Mouse (Mus musculus): ENCODE measurements around the gene Psg25. TPM values are rescaled to one million over a fixed set of nuclear protein-coding genes. Genes with fewer than 3 reads are reported as not detected.

Psg25 gene
- polyA plus RNA-seq, 1 experiment from 2014 or later = not detected

- H3K36me3 ChIP-seq (ENCODE audit: control insufficient read depth, insufficient read depth, low read length) = no peaks in the 10 kb centered on the region
- 54% methylated on average over 1 of the region's 1 CpGs for WGBS
- no peaks in the 10 kb centered on the region for H3K27me3 ChIP-seq (ENCODE audit: control insufficient read depth, insufficient read depth, low read length)
- H3K27ac ChIP-seq (ENCODE audit: low read depth, low read length) = no peak within 1 kb of the TSS
- H3K4me3 ChIP-seq (ENCODE audit: low read depth, low read length) = no peak within 1 kb of the TSS
- H3K4me2 ChIP-seq = no peak within 1 kb of the TSS
- no peaks in the 10 kb centered on the region; the same call in 1 of the 2 replicates for H3K9me3 ChIP-seq (ENCODE audit: control insufficient read depth, low read length)
- no peaks in the 10 kb centered on the region for H3K4me1 ChIP-seq (ENCODE audit: control insufficient read depth, insufficient read depth, low read length)
- DNase-seq (ENCODE audit: low spot score, missing footprints) (no peak), ATAC-seq (ENCODE audit: low FRiP score) (no peak)
- no peak within 1 kb of the TSS for H3K9ac ChIP-seq (ENCODE audit: low read length)
These were observed 48.0 kb downstream of the Psg25 start, which contains the start of gene Psg26 for GRCm38 (mm10) chr7:18484077-18484476. Gene Psg26 (minus strand): TSS chr7:18484177.

Other genes starting within 250 kb of the Psg25 start
- gene Psg18, start 177.3 kb downstream of the Psg25 start, polyA plus RNA-seq (2014; fragmentation: Nextera tagmentation; extraction: Ambion mirVana) = not detected in 2 replicates
- gene Psg28, start 100.2 kb downstream of the Psg25 start, polyA plus RNA-seq (2014; fragmentation: Nextera tagmentation; extraction: Ambion mirVana) = not detected in 2 replicates
- not detected in 2 replicates for gene Psg26, start 48.1 kb downstream of the Psg25 start, polyA plus RNA-seq (2014; fragmentation: Nextera tagmentation; extraction: Ambion mirVana)
- gene Psg27, start 35.0 kb upstream of the Psg25 start, polyA plus RNA-seq (2014; fragmentation: Nextera tagmentation; extraction: Ambion mirVana) = not detected in 2 replicates
- not detected in 2 replicates for gene Psg23, start 84.2 kb upstream of the Psg25 start, polyA plus RNA-seq (2014; fragmentation: Nextera tagmentation; extraction: Ambion mirVana)
- gene Psg21, start 124.5 kb upstream of the Psg25 start, polyA plus RNA-seq (2014; fragmentation: Nextera tagmentation; extraction: Ambion mirVana) = not detected in 2 replicates
- not detected in 2 replicates for gene Psg20, start 153.9 kb upstream of the Psg25 start, polyA plus RNA-seq (2014; fragmentation: Nextera tagmentation; extraction: Ambion mirVana)
- gene Psg22, start 185.8 kb upstream of the Psg25 start, polyA plus RNA-seq (2014; fragmentation: Nextera tagmentation; extraction: Ambion mirVana) = not detected in 2 replicates

Measured in midbrain, embryonic 11.5 days (tissue).